Mouse (Mus musculus) megakaryocyte progenitor cell, adult 5-6 weeks (primary cell): ENCODE data around the gene Eid1. TPM values are rescaled to one million over a fixed set of nuclear protein-coding genes. Genes with fewer than 3 reads are reported as not detected.

Experiments
- ATAC-seq: replicated peaks from 2 replicates; pipeline ENCODE4 v1.8.0; 2016; ENCODE audit warnings: mild to moderate bottlenecking, moderate TSS enrichment, inconsistent platforms; ENCODE audit not compliant: poor library complexity
- total RNA-seq, 2 experiments: library from RNA; stranded (forward) in 1 of 2; stranded (reverse) in 1 of 2; fragments of 157-497, 149-512 nt in 1 of 2; fragments of 200-1000 nt in 1 of 2; gene quantifications; 2 replicates each; pipeline versions ENCODE4 v1.2.3 to v1.2.4; 2015 to 2017

The Eid1 gene
- total RNA-seq (2015) (74.1 and 74.9 TPM in 2 replicates), total RNA-seq (2017) (115 and 118 TPM in 2 replicates)

DNA sequence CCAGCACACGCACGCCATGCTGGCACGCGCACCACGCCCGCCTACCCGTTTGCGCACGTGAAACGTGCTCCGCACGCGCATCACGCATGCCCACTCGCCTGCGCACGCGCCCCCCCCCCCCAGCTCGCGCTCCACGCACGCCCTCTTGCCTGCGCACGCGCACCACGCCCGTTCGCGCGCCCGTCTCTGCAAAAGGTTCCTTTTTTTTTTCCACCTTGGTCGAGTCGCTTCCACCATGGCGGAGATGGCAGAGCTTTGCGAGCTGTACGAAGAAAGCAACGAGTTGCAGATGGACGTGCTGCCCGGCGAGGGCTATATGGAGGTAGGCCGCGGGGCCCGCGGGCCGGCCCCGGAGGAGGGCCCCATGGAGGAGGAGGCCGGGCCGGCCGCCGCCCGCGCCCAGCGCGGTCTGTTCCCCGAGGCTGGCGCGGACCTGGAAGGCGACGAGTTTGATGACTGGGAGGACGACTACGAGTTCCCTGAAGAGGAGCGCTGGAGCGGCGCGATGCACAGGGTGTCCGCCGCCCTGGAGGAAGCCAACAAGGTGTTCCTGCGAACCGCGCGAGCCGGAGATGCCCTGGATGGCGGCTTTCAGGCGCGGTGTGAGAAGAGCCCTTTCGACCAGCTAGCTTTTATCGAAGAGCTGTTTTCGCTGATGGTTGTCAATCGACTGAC, at the start of gene Eid1:
Eid1 (plus strand) TSS at position 139 of the 675 bp plus-strand sequence.
- ATAC-seq, result peak; percentile 89

DNA sequence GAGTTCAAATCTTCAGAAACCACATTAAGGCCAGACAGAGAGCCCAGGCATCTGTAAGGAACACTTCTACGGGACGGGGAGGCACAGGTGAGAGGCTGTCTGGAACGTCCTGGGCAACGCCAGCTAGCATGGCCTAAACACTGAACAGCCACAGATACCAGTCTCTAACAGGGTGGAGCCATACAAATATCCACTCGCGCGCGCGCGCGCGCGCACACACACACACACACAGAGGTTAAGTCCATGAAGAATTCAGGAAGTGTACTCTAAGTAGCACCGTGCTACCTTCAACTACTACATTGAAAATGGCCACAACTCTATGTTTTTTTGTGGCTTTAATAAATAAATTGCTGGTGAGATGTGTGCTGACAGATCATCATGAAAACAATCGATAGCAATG, 49.7 kb upstream of the Eid1 start:
- ATAC-seq, result peak; percentile 13; the same call in 1 of the 2 replicates

DNA sequence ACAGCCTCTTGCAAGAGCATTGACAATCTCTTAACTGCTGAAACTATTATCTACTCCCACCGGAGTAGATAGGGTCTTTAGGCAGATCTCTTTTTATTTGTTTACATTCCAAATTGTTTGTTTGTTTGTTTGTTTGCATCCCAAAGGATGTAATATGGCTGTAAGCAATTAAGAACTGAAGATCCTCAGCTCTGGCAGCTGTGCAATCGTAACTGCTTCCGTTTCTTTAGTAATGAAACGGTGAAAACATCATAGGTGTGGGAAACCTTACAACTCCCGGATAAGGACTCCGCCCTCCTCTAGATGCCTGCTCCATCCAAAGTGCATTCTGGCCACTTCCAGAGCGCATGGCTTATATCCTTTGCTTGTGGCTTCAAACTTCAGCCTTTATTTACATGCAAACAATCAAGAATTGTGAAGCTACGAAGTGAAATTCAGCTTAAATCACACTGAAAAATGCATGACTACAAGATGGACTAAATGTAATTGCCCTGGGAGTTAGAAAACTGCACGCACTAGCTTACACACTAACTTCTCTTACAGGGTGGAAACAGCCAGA, 48.7 kb upstream of the Eid1 start:
- ATAC-seq, result no peak

DNA sequence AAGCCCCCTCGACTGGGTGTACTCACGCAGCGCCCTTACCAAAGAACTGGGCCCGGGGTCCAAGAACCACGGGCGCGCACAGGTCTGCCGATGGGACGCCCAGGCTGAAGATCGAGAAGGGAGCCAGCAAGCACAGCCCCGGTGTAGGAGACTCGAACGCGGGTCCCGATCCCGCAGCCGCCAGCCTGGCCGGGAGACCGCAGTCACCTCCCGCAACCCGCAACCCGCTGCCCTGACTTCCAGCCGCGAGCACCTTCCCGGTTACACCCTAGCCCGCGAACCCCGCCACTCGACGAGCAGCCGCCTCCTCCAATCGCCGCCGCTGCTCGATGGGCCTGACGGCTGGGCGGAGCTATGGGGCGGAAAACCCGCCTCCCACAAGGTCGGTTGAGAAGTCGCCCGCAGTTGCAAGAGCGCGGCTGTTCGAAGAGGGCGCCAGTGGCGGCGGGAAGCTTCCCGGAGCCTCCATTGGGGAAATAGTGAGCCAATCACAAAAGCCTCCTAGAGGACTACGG, 48.0 kb upstream of the Eid1 start, which contains the start of gene Cep152:
Cep152 (minus strand) TSS at position 277 of the 515 bp plus-strand sequence.
- ATAC-seq, result peak; percentile 96

DNA sequence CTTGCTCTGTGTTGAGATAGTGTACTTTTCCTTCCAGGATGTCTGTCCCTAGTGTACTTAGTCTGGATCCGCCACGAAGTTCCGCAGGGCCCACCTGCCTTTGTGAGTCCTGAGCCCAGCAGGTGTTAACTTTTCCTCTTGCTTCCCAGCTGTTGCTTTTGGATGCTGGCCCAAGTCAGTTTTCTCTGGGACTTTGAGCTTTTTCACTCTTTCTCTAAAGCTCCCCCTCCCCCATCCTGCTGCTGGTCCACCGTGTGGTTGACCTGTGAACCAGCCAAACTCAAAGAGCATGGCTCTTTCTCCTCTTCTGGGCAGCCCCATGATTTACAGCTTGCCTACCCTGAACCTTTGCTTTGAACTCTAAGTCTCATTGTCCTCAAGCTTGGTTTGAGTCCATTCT, 46.4 kb upstream of the Eid1 start:
- no peak for ATAC-seq

DNA sequence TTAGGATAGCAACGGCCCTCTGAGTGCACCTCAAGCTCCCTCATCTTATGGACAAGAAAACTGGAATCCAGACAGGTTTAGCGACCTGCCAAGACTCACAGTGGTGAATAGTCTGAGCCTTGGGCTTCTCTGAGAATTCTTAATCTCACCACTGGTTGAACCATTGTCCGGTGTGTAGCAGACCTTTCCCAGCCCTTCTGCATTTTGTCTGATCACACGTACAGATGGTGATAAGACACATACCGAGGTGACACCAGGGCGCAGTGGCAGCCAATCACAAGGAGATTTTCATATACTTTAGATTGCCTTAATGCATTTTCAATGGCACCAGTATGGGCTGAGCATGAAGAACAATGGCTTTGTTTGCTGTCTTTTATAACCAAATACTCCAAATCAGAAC, 44.4 kb upstream of the Eid1 start:
- no peak for ATAC-seq

DNA sequence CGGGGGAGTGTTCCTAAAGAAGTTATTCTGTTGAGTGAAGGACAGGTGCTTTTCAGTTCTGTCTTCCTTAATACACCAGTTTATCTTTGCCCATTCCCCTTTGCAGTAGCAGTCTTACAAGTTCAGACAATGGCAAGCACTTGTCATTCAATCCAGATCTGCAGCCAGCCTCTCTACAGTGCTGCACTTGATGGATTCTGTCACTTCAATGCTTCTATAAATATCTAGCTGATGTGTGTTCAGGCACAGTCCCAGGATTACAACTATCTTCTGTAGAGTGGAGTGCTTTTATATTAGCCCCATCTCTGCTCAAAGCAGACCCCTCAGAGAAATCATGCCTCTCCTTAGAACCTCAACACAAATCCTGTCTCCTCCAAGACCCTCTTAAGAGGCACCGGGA, 42.9 kb upstream of the Eid1 start:
- ATAC-seq, result no peak

DNA sequence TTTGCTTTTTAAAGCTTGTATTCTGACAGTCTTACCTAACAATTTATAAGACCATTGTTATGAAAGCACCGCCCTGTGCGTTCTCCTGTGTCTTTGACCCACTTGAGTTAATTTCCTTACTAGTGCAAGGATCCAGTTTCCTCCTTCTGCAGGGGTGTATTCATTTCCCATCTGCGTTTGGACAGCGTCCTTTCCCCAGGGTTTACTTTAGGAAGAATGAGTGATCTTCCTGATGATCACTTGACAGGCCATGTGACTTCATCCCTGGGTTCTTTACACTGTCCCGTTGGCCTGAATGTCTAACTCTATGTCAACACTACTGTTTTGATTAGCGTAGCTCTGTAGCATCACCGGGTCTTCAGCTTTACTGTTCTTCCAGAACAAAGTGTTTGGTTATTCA, 35.6 kb upstream of the Eid1 start:
- ATAC-seq, result no peak

DNA sequence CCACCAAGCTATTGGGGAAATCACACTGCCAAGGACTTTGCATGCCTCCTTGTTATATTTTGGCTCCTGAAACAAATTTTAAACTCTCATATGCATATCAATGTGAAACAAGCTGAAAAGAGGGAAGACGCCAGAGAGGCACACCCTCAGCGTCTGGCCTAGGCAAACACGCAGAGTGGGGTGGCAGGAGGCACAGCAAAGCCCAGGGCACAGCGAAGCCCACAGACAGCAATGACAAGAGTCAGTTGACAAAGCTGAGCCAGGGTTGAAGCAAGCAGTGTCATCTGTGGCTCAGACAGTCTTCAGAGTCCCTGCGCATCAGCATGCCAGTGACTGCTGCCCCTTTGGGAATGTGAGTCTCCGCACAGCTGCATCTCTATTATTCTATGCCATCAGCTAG, 28.0 kb upstream of the Eid1 start:
- no peak for ATAC-seq

DNA sequence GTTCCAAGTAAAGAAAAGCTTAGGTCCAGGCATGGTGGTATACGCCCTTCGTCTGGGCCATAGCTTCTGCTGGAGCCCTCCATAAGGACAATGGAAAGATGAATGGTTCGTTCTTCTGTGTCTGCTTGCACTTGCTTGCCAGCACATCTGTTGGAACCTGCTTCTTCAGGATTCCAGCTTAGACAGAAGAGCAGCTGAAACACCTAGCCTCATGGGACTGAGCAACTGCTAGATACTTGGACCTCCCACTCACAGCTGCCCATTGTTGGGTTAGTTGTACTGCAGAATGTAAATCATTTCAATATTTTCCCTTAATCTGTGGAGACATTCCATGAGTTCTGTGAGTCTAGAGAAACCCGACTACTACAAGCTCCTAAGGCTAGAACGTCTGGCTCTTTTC, 22.9 kb upstream of the Eid1 start:
- no peak for ATAC-seq

DNA sequence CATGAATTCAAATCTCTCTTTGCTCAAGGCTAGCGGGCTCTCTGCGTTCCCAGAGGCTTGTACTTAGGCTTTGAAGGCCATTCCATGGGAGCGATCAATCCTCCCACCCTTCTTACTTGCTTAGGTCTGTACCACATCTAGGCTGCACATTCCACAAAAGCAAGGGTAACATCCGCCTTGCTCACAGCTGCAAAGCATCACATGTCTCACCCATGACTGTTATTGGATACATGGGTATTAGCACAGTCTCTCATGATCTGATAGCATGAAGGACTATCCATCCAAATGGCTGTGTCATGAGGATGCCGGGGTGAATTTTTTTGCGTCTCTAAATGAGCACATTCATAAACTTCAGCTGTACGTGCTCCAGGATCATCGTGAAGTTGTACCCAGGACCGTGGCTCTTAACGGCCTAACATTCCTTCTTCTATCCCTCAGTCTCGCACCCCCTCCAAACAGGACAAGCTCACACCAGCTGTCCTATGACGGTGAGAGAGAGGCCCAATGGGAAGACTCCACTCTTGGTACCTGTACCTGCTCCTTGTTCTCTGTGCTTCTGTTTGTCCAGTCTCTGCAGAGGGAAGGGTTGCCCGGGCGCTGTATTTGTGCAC, 22.0 kb upstream of the Eid1 start:
- no peak for ATAC-seq

DNA sequence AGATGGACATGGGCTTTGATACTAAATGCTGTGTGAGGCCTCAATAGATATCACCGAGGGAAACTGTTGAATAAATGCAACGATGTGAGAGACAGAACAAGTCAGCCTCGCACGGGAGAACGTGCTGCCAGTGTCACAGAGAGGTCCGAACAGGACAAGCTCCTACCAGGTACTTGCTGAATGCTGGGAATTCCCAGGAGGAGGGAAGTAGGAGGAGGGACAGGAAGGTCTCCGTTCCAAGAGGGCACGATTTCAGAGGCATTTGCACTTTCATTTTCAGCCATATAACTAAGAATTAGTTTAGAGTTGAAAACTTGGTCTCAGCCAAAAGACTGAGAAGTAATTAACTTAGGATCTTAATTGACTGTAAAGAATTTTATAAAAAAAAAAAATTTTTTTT, 21.3 kb upstream of the Eid1 start:
- ATAC-seq, result no peak

DNA sequence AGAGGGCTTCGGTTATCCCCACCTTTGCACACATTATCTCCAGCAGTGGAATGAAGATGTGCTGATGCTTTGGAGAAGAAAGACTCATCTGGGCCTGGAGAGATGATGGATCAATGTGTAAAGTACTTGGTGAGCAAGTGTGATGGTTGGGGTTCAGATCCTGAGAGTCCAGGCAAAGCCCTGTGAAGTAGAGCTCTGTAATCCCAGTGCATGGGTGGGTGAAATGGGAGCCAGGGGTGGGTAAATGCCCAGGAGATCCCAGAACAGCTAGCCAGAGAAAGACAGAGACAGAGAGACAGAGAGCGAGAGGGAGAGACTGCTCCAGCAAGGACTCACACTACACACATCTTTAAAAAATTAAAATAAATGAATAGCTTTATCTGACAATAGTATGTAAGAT, 19.6 kb upstream of the Eid1 start:
- ATAC-seq, result no peak

DNA sequence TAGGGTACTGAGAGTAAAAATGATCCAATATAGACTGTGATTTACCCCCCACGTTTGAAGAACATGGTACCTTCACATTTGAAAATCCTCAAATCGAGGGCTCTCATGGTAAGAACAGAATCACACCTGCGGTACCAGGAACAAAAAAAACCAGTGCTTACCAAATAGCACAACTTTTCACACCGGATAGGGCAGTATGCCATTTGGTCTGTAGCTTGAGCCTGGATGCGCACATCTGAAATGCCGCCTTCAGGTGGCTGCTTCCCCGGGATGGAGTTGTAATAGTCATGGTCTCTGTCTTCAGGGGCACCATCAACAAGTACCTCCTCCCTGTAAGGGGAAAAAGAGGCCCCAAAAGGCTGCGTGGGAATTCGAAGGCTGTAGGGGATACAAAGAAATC, 17.5 kb upstream of the Eid1 start:
- no peak for ATAC-seq

DNA sequence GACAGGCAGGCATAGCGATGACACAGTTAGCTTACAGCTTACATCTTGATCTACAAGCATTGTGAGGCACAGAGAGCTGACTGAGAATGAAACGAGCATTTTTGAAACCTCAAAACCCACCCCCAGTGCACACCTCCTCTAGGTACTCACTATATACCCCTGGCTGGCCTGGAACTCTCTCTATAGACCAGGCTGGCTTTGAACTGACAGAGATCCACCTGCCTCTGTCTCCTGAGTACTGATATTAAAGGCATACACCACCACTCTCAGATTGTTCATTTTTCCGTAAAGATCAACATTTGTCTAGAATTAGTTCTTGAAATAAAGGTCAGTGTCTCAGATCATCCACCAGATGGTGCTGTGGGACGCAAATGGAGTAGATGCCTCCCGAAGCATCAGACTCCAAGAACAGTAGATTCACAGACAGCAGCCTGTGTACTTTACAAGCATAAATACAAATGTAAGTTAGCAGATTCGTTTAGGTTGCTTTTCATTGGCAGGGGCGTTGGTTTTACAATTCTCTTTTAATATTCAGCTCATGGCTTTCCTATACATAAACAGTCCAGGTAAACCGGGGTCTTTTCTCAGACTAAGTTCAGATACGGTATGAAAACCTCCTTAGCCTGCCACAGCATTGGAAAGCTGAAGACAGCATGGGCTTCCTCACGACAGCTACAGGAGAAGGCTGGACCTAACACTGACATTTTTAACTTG, 12.9 kb upstream of the Eid1 start:
- peak; percentile 96 for ATAC-seq

DNA sequence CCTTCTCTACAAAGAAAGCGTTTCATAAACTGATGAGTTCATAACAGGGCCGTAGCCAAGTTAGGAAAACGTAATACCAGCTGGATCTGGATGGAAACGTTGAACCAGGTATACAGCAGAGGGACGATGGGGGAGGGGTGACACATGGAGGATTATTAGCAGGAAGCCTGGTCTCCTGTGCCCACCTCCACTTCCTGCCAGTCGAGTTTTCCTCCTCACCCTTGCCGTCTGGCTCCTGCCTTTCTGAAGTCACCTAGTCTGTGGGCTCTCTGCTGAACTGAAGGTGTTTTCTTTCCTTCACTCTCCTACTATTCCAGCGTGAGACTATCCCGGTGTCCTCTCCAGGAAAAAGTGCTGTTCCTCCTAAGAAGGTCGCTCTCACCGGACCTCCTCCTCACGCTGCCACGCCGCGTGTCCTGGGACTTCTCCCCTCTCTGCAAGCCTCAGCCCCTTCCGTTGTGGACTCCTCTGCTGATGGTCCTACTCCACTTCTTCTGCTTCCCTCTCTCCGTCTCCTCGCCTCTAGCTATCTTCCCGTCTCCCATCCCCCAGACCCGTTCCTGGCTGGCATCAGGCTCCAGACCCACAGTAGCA, 12.3 kb upstream of the Eid1 start:
- ATAC-seq, result no peak

DNA sequence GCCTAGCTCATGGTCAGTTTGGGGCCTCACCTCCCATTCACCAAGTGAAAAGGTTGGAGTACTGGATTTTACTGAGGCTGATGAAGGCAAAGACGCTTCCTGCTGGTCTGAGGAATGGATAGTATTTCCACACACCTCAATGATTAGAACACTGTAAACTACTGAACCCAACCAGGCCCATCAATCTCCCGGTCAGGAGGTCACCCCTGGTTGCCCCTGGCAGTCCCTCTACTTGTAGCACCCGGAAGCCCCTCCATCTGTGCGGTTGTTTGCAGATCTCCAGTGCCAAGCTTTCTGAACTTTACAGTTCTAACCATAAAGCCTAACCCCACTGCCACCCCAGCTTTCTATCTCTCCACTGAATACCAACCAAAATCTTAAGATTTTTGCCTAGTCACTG, 11.7 kb upstream of the Eid1 start:
- no peak for ATAC-seq

DNA sequence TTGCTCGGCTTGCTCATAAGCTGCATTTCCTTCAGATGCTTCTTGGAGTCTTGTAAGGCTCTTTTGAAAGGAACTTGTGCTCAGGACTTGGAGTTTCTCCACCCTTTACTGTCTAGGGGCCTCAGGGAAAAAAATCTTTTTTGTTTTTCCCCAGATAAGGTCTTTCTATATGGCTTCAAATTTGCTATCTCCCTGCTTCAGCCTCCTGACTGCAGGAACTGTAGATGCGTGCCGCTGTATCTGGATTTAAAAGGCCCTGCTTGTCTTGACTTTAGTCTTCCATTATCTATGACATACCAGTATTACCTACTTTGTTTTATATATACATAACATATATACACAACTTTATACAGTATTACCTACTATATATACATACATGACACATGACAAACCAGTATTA, 10.4 kb upstream of the Eid1 start:
- no peak for ATAC-seq

DNA sequence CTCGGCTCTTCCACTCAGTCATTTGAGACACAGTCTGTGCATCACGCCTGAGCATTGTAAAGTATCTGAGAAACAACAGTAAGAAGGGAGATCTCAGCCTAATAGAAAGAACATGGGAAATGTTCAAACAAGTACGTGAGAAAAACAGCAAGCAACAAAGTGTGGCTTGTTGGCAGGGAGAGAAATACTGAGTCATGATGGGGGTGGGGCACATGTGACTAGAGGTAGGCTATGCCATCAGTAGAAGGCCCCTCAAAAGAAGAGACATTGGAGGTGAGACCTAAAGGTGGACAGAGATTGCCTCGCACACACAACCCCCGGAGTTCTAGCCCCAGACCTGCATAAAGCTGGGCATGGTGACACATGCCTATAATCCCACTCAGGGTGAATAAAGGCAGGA, 7.7 kb upstream of the Eid1 start:
- ATAC-seq, result no peak

DNA sequence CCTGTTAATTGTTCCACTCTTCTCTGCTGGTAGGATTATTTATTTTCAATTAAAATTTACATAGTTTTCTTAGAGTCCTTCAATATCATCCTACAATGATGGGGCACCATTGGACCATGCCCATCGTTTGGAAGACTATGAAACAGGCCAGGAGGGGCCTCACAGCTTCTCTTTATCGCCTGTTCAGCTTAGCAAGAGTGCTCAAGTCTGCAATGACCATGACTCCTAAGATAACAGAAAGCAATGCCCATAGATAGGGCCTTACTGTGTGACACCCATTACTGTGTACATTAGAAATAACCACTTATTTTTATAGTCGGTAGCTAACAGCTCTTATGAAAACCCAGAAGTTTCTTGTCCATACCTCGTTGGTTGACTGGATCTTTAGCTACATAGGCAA, 7.0 kb upstream of the Eid1 start:
- ATAC-seq, result peak; percentile 18; the same call in 1 of the 2 replicates

DNA sequence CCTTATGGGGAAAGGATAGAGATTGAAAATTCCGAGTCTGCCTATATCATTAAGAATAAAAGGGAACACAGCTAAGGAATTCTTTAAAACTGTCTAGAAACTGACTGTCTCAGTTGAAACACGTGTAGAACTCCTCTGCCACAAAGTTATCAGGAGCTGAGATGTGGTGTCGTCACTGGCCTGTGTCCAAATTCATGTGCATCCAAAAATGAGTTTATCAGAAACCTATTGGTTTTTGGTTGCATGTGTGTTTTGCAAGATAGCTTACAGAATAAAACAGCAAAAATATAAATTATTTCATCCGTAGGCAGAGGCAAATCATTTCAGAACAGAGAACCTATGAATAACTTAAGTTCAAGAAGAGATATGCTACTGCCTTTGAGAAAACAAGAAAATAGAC, 6.2 kb upstream of the Eid1 start:
- peak; percentile 65 for ATAC-seq
